Mouse (Mus musculus) CD4-positive helper T cell, adult 2 months (primary cell): ENCODE measurements at regions not wholly inside any gene's neighbourhood (a gene's known extent, or its start where the extent isn't known, plus 50 kb on each side); places are given as distances from the start of the nearest gene placed in this dataset.

Experiments used
- DNase-seq: peaks from one replicate; pipeline ENCODE4 v3.0.0-alpha.2; 2012; ENCODE audit warnings: low read depth, missing footprints, low spot score

DNA sequence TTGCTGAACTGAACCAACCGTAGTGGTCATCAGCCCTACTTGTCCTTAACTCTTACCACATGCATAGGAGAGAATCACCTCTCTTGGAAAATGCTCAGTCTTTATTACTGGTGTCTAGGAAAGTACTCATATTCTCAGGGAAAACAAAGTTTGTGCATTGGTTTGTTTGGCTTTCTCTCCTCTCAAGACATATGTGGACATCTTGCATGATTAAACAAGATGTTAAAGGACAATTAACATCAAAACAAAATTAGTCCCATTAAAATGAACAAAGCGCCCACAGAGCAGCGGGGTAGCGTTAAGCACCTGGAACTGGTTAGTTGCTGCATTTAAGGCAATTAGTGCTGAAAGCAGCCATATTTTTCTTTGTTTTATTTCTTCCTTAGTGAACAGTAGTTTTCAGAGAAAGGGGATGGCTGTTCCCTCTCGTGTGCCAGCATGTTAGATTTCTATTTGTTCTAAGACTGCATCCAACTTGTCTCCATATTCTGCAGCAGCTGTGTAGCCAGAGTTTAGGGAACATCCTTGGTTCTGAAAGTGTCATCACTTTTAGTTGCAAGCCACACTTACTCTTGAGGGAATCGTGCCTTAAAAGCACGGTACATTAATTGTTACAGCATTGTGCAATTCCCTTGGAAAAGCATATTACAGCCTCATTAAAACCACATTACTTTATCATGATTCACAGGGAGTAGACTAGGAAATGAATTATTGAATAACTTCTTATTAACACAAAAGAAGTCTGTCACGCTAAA lies 137.7 kb downstream of the Ube2u start:
- DNase-seq, result no peak

DNA sequence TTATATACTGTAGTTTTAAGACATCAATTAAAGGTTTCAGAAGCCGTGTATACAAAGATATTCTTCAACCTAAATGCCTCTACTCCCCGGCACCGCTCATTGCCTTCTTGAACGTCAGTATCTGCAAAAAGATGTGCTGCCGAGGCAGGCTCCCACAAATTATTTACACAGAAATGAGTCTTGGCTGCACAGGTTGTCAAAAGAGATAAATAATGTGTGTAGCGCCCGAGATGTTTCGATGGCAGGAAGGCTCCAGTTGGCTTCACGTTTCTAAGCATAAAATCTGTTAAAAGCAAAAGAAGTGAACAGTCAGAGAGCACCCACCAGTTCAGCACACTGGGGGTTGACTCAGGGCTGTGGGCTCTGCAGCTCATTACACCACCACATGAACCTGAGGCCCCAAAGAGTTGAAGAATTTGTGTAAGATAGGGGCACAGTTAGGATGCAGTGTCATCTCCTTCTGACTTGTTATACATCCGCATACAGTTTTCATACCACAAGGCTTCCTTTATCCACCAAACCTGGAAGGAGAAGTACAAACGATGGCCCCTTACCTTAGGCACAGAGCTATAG lies 138.4 kb downstream of the Ube2u start:
- no peak for DNase-seq

DNA sequence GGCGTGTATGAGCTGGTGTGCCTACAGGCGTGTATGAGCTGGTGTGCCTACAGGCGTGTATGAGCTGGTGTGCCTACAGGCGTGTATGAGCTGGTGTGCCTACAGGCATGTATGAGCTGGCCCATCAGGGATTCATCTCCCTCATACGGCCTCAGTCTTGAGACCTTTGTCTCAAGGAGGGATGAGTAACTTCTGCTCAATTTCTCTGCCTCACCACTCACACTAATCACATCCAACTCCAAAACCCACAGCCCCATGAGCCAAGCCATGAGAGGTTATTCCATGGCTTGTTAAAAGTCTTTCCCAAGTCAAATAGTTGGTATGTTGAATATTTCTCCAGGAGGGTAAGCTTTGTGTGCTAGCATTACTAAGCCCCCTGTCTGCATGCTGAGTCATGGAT lies 146.0 kb downstream of the Ube2u start:
- no peak for DNase-seq

DNA sequence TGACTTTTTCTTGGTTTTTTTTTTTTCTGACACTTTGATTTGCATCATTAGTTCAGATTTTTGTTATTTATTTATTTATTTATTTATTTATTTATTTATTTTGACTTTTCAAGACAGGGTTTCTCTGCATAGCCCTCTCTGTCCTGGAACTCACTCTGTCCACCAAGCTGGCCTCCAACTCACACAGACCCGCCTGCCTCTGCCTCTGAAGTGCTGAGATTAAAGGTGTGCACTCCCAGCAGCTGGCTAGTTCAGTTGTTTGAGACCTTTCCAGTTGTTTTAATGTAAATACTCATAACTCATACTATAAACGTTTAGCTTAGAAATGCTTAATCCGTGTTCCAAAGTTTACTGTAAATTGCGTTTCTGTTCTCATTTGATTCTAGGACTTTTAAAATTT lies 147.9 kb downstream of the Ube2u start:
- DNase-seq, result no peak

DNA sequence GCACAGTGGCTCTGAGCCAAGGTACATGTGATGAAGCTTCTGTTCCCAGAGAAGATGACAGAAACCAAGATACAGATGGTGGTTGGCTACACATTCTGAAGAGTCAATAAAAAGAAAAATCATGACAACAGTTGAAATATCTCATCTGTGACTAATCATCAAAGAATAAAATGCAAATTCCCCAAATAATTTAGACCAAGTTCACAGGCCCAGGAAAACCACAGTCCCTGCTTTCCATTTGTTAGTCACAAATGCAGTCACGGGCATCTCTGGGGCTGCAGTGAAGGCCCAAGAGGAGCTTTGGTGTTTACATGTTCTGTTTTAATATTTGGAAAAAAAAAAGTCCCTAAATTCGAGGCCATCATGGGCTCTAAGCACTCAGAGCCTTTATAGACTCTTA lies 142.1 kb upstream of the Cachd1 start:
- DNase-seq, result no peak

DNA sequence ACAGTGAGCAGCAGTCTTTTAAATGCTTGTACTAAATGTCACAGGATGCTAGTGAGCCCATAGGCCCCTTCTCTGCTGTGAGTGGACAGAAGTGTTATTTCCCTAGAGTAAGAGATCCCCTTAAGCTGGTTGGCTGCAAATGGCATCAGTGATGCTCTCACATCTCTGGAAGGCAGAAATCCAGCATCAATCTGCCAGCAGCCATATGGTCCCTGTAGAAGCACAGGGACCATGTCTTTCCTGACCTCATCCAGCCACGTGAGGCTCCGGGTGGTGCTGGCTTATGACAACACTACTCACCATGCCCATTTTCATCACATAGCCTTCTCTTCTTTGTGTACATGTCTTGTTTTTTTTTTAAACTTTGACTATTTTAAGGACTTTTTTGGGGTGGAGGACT lies 138.9 kb upstream of the Cachd1 start:
- no peak for DNase-seq

DNA sequence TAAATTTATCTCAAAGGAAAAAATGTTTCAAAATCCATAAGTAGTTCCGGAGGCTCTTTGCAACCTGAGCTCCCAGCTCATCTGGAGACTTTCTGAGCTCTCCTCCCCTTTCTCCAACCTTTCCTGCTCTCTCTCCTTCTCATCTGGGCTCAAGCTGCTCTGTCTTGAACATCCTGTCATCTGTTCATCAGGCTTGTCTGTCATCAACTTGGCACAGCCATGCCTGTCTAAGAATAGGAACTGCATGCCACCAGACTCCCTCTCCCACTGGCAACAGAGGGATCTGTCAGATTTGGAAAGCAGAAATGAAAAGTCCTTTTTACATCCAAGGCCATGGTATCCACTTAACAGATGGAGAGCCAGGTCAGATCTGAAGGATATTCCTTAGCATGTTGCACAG lies 115.3 kb upstream of the Cachd1 start:
- DNase-seq, result no peak

DNA sequence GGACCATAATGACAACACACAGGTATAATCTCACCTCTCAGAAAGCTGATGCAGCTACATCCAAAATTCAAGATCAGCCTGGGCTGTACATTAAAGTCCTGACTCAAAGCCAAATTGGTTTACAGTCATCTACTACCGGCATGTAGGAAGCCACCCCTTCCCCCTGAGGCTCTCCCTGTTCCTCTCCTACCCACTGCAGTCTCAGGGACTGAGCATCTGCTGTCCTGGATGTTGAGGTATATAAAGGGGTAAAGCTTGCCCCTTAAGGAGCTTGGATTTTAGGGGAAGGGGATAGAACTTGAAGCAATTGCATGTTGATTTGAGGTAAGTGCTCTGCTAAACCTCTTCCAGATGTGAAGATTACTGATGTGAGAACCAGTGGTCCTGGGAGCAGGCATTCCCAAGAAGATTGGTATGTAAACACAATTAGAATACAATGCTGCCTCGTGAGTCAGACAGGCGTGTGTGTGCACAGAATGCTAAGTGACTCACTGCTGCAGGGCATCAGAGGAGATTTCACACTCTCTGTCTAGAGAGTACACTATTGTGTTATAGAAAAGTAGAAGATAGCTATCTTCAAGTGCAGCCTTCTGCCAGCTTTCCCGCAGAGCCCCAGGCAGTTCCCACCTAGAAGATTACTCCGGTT lies 111.7 kb upstream of the Cachd1 start:
- DNase-seq, result no peak

DNA sequence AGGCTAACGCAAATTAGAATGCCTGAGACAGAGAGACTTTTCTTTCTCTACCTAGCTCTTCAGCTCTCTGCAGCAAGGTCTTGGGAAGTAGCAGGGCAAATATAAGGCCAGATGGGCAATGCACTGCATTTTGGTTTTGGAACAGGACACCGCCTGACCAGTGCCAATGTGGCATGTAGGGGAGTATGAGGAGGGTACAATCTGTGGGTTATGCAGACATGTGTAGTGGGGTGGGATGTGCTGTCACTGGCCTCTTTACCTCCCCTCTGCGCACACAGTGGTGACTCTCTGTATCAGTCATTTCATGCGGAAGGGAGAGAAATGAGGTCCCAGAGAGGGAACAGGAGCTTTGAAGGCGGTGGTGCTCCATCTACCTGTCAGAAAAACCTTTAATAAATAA lies 105.9 kb upstream of the Cachd1 start:
- DNase-seq, result no peak

DNA sequence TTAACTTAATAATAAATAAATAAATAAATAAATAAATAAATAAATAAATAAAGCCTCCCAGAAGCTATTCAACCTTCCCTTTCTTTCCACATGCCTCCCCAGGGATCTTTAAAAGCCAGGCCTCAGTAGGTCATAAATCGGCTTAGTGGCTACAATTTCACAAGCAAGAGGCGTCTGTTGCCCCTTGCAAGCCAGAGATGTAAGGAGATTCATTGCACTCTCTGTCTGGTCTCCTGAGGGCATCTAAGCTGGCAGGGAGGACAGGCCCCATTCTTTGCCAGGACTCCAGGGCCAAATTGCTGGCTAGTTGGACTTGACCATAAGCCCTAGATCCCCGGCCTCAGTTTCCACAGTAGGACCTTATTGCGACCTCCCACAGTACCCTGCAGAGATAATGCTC lies 101.6 kb upstream of the Cachd1 start:
- no peak for DNase-seq

DNA sequence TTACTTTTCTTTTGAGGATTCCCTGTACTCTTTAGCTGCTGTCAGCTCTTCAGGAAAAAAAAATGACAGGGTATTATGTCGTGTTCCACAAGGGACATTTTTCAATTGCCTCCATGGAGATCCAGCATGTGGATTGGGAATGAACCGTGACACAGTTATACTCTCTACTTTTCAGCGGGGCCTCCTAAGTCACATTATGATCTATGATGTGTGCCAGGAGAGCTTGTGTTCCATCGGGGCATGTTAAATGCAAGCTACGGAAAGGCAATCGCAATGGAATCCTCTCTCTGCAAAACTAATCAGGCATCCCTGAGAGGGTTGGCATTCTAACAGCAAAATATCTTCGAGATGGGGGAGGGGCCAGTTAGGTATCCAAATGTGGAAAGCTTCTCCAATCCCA lies 92.7 kb upstream of the Cachd1 start:
- DNase-seq, result no peak

DNA sequence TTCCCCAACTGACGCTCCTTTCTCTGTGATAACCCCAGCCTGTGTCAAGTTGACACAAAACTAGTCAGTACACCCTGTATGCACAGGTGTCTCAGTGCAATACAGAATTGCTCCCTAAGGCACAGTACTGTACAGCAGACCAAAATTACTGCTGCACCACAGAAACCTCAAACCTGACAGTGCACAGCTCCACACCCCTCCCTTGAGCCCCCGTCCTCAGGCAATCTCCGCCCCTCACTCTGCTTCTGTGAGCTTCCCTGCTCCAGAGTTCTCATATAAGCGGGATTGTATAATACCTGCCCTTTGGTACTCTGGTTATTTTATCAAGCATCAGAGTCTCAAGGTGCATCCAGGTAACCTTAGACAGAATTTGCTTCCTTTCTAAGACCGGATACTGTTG lies 76.5 kb upstream of the Cachd1 start:
- no peak for DNase-seq

DNA sequence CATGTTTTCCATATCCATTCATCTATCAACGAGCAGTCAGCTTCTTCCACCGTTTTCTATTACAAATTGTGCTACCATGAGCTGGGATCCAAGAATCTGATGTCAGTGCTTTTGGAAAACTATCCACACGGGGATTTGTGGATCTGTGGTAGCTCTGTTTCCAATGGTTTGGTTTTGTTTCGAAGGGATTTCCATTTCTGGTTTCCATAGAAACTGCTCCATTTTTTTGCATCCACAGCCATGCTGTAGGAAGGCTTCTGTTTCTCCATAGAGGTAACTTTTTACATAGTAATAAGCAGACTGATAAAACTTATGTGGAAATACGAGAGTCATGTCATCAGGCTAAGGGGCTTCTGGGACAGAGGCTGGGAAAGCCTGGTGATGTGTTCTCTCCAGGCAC lies 76.1 kb upstream of the Cachd1 start:
- DNase-seq, result no peak

DNA sequence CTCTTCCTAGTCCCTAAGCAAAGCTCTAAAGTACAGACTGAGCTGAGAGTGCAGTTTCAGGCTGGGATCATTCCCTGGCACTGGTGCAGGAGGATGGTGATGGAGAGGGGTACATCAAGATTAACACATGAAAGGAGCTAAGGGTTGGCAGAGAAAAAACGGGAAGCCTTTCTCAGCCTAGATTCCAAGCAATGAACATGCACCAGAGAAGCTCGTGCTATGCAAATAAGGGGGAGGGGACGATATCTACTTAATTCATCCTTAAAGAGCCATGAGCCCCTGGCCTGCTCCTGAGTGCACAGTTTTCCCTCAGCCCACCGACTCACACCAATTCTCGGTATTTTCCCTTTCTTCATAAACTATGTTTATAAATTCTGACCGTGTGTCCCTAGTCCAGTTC lies 70.5 kb upstream of the Cachd1 start:
- no peak for DNase-seq

DNA sequence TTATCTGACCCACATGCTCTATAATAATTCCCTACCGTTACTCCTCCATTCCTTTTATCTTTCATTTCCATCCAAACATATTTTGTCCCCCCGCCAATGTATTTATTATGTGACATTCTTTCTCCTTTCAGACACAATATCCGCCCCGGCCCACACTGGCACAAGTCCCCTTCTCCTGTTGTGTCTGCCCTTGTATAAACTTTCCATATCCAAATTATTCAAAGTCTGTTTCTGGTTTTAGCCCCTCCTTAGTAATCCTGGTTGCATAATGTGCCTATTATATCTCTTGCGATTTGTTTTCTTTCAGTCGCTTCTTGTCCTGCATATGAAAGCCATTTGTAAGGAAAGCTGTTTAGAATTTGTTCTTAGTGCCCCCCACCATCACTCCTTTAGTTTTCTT lies 69.3 kb upstream of the Cachd1 start:
- DNase-seq, result no peak

DNA sequence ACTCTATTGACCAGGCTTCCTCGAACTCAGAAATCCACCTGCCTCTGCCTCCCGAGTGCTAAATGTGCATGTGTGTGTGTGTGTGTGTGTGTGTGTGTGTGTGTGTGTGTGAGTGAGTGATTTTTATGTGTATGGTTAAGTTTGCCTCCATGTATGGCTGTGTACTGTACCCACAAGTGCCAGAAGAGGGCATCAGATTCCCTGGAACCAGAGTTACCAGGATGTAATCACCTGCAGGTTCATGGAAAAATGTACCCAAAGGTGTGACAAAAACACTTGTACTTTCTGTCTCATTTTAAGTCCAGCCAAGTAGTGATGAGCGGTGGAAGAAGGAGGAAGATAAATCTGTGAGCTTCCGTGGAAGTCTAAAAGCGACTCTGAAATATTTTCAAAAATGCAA lies 68.2 kb upstream of the Cachd1 start:
- DNase-seq, result no peak

DNA sequence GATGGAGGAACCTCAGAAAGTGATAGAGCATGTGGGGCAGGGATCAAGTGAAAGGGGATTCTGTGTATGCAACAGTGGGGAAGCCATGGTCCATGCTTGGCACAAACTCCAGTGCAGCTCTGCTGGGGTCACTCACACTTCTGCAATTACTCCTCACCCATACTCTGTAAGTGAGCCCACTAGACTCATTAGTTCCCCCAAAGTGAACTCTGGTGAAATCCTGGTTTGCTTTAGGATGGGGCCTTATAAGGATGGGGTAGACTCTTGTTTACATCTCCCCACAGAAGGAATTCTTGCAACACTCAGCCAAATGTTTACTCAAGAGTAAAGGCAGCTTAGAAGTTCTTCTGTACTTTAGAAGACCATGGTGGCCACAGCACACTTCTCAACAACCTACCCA lies 62.2 kb upstream of the Cachd1 start:
- no peak for DNase-seq

DNA sequence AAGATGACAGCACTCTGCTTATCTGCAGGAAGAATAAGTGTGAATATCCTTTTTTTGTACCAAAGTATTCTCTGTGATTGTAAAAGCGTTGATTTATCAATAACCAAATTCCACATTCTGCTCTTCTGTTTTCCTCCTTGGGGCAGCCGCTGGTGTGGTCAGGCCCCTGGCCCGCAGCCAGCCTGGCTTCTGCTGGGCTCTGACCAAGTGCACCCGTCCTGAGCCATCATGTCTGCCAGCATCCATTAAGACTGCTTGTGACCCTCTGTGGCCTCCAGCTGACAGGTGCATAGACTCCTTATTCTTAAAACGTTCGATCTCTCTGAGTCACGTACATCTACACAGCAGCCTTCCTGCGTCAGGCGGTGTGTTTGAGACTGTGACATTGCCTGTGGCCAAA lies 58.9 kb upstream of the Cachd1 start:
- DNase-seq, result no peak

DNA sequence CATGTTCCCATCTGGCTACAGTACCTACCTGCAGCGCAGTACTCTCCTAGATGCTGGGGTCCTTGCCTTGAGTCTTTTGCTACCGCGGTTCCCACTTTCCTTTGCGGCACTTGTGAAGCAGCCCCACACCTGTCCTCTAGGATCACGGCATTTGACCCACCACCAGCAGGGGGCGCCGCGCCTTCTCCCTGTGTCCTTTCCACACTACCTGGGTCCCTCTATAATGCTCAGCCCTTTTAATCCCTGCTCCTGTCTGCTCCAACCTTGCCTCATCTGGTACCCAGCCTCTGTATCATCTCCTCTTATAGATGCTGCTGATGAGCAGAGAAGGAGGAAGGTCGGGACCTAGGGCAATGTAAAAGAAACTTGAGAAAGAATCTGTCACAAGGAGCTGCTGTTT lies 53.9 kb upstream of the Cachd1 start:
- DNase-seq, result peak; percentile 5

DNA sequence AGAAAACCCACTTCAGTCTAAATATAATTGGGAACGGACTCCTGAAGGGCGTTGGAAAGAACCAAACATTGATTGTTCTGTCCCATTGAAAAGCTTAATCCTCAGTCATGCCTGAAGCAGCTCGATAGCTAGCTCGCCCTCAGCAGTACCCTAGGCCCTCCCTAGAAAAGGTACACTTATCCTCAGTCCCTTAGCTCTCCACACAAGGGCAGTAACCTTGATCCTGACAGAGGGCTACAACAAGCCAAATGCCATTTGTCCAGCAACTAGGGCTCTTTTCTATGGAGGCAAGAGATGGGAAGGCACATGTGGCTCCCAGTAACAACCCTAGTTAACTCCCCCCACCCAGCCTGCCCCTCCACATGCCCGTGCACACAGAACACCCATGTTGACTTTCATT lies 53.4 kb upstream of the Cachd1 start:
- no peak for DNase-seq

DNA sequence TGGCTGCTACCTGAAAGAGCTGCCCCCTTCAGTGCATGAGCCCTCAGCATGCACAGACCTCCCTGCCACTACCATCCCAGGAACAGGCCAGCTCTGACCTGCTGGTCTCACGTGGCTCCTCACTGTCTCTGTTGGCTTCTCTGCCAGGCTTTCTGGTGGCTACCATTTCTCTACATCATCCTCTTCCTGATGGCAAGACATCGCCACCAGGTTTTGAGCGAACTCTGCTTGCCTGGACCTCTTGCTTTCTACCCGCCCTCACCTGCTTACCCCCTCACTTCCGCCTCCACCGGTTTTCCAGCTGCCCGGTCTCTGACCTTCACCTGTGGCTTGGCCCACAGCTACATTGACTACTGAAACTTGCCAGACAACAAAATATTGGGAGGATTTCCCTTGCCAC lies 50.7 kb upstream of the Cachd1 start:
- DNase-seq, result no peak

DNA sequence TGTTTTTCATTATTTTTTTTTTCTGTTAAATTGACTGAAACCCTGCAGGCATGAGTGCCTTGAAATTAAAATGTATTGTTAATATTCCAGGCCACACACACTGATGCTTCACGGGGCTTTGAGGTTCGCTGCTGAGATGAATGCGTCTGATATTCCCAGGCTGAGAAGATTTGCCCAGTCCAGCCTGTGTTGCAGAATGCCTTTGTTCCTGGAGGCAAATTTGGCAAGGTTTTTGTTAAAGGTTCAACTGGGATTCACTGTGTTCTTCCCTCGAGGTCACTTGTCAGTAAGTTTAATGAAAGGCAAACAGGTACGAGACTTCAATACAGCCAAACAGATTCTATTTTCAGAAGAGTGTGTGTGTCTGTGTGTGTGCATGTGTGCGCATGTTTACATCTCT lies 50.0 kb upstream of the Cachd1 start:
- DNase-seq, result no peak
